ENCODE assay signal across 7 mouse cellular contexts in genomic region chr8:82864521-82864818, GRCm38 (mm10). TPM values are rescaled to one million over a fixed set of nuclear protein-coding genes. Genes with fewer than 3 reads are reported as not detected.
A peak's percentile ranks its signal among the peaks of the same experiment; 100 is the strongest.
DNase-seq lines count a peak whose midpoint lies in the region; ATAC-seq lines count a peak whose summit lies in the region.

No protein-coding gene starts in this region.

- peak overlapping the region; percentile 68 for H3K4me2 ChIP-seq in embryonic facial prominence, embryonic 13.5 days
- peak overlapping the region; percentile 75 for H3K4me2 ChIP-seq in hindbrain, embryonic 15.5 days
- H3K4me2 ChIP-seq in midbrain, embryonic 12.5 days (replicated peaks), result peak overlapping the region; percentile 82

- peak overlapping the region; percentile 66 for H3K4me3 ChIP-seq in embryonic facial prominence, embryonic 13.5 days
- H3K4me3 ChIP-seq in hindbrain, embryonic 15.5 days, result peak overlapping the region; percentile 92
- H3K4me3 ChIP-seq in midbrain, embryonic 12.5 days, result peak overlapping the region; percentile 78

- no peak for ATAC-seq in embryonic facial prominence, embryonic 13.5 days (ENCODE audit: insufficient number of reproducible peaks, insufficient read depth, low FRiP score, low TSS enrichment, low read depth)
- no peak for ATAC-seq in hindbrain, embryonic 15.5 days (ENCODE audit: low FRiP score, low read depth)
- ATAC-seq in midbrain, embryonic 12.5 days (ENCODE audit: low FRiP score, low read depth), result peak; percentile 10

- peaks cover 20% of the 10 kb centered on the region for H3K4me1 ChIP-seq in embryonic facial prominence, embryonic 13.5 days
- H3K4me1 ChIP-seq in hindbrain, embryonic 15.5 days (replicated peaks), result peaks cover 35% of the 10 kb centered on the region
- peaks cover 17% of the 10 kb centered on the region for H3K4me1 ChIP-seq in midbrain, embryonic 12.5 days

- H3K9ac ChIP-seq in embryonic facial prominence, embryonic 13.5 days, result peak overlapping the region; percentile 86
- H3K9ac ChIP-seq in hindbrain, embryonic 15.5 days, result peak overlapping the region; percentile 95
- peak overlapping the region; percentile 84 for H3K9ac ChIP-seq in midbrain, embryonic 12.5 days (replicated peaks)

- no peaks in the 10 kb centered on the region for H3K36me3 ChIP-seq in embryonic facial prominence, embryonic 13.5 days
- H3K36me3 ChIP-seq in hindbrain, embryonic 15.5 days, result no peaks in the 10 kb centered on the region
- H3K36me3 ChIP-seq in midbrain, embryonic 12.5 days, result no peaks in the 10 kb centered on the region

- no peak overlapping the region; the same call in 1 of the 2 replicates for H3K27ac ChIP-seq in embryonic facial prominence, embryonic 13.5 days
- H3K27ac ChIP-seq in hindbrain, embryonic 15.5 days (replicated peaks), result peak overlapping the region; percentile 94
- H3K27ac ChIP-seq in midbrain, embryonic 12.5 days (replicated peaks), result peak overlapping the region; percentile 85; the same call in 1 of the 2 replicates

- intact Hi-C loops in left cerebral cortex, postnatal 10 days (cut with DNase I), result loop anchor here (10.0 kb wide), 2 partner anchors 100 to 480 kb away; partner anchors contain the start of gene Mgat4d

- no peaks in the 10 kb centered on the region for H3K9me3 ChIP-seq in embryonic facial prominence, embryonic 13.5 days
- H3K9me3 ChIP-seq in hindbrain, embryonic 15.5 days, result no peaks in the 10 kb centered on the region
- H3K9me3 ChIP-seq in midbrain, embryonic 12.5 days, result no peaks in the 10 kb centered on the region

- H3K27me3 ChIP-seq in embryonic facial prominence, embryonic 13.5 days, result no peaks in the 10 kb centered on the region
- H3K27me3 ChIP-seq in hindbrain, embryonic 15.5 days, result no peaks in the 10 kb centered on the region
- H3K27me3 ChIP-seq in midbrain, embryonic 12.5 days, result no peaks in the 10 kb centered on the region

- under 1% methylated on average over 10 of the region's 10 CpGs for WGBS in embryonic facial prominence, embryonic 13.5 days
- WGBS in hindbrain, embryonic 15.5 days, result 4% methylated on average over 10 of the region's 10 CpGs
- 2% methylated on average over 10 of the region's 10 CpGs for WGBS in midbrain, embryonic 12.5 days

- peak; percentile 36 for DNase-seq in right cerebral cortex, adult 18-20 months
- no peak for DNase-seq in right cerebral cortex, postnatal 25 days
- no peak for DNase-seq in left cerebral cortex, postnatal 10 days (ENCODE audit: extremely low spot score in 1 of 2, low spot score in 2 of 2)
- DNase-seq in urinary bladder, adult 18-20 months (ENCODE audit: low spot score in 2 of 2), result no peak

RNA-seq across cellular contexts. Expression of gene Rnf150, which starts 1.3 kb away (rescaled TPM):
- 2.1 and 2.6 TPM in 2 replicates for polyA plus RNA-seq in embryonic facial prominence, embryonic 13.5 days (2015; fragmentation: Nextera tagmentation; extraction: Ambion mirVana)
- polyA plus RNA-seq in hindbrain, embryonic 15.5 days (2015; fragmentation: Nextera tagmentation; extraction: Ambion mirVana), result 2.1 and 2.2 TPM in 2 replicates
- polyA plus RNA-seq in midbrain, embryonic 12.5 days (2016; fragmentation: Nextera tagmentation; extraction: Ambion mirVana), result 2.0 and 2.1 TPM in 2 replicates
- 10 to 100 TPM; 27.5 to 28.9 TPM for total RNA-seq in left cerebral cortex, postnatal 10 days (2021)
